Mouse (Mus musculus) hindbrain, embryonic 10.5 days (tissue): ENCODE measurements around the gene Phf21b. TPM values are rescaled to one million over a fixed set of nuclear protein-coding genes. Genes with fewer than 3 reads are reported as not detected.
A peak's percentile ranks its signal among the peaks of the same experiment; 100 is the strongest.

Experiments used
- DNase-seq: peaks from one replicate; pipeline ENCODE4 v3.0.0-alpha.2; 2017; ENCODE audit warnings: low spot score
- H3K27ac ChIP-seq: fragments of 300-500 bp; sonication (generic); 2 replicates; pipeline ENCODE4 v1.5.1; 2016; ENCODE audit warnings: mild to moderate bottlenecking, moderate library complexity
- H3K27me3 ChIP-seq: fragments of 300-500 bp; sonication (generic); 2 replicates; pipeline ENCODE4 v1.6.1; 2016; ENCODE audit warnings: mild to moderate bottlenecking; ENCODE audit not compliant: poor library complexity, insufficient read depth, severe bottlenecking
- H3K36me3 ChIP-seq: fragments of 300-500 bp; sonication (generic); 2 replicates; pipeline ENCODE4 v1.6.1; 2016; ENCODE audit warnings: mild to moderate bottlenecking, moderate library complexity
- H3K4me1 ChIP-seq: fragments of 300-500 bp; sonication (generic); replicated peaks from 2 replicates; pipeline ENCODE4 v1.6.1; 2016; ENCODE audit warnings: mild to moderate bottlenecking
- H3K4me3 ChIP-seq: fragments of 300-500 bp; sonication (generic); 2 replicates; pipeline ENCODE4 v1.5.1; 2016; ENCODE audit warnings: mild to moderate bottlenecking, moderate library complexity
- H3K9me3 ChIP-seq: fragments of 300-500 bp; sonication (generic); 2 replicates; pipeline ENCODE4 v1.6.1; 2016; ENCODE audit warnings: mild to moderate bottlenecking, moderate library complexity
- WGBS: fragments of 180-500 bp; shearing (Covaris S2); methylation state at CpG from one replicate; pipeline ENCODE4 v1.1.7; 2016; 5-methylcytosine and 5-hydroxymethylcytosine counted together
- polyA plus RNA-seq: library from polyadenylated mRNA; unstranded; fragments of >200 nt; fragmentation: Nextera tagmentation; extraction: Ambion mirVana; gene quantifications from 2 replicates; pipeline ENCODE4 v1.2.1, GENCODE M21; 2016

Phf21b gene
- polyA plus RNA-seq, 1 experiment from 2014 or later, result 30.8 TPM

GRCm38 (mm10) chr15:84840560-84840959 is 15.3 kb downstream of the Phf21b start:
- peaks cover 59% of the 10 kb centered on the region for H3K4me1 ChIP-seq
- H3K27ac ChIP-seq, result no peak overlapping the region
- DNase-seq, result no peak
- no peaks in the 10 kb centered on the region for H3K27me3 ChIP-seq
- H3K36me3 ChIP-seq, result peaks cover 43% of the 10 kb centered on the region
- WGBS, result 81% methylated on average over 3 of the region's 3 CpGs
- no peaks in the 10 kb centered on the region for H3K9me3 ChIP-seq
- no peak overlapping the region for H3K4me3 ChIP-seq

GRCm38 (mm10) chr15:84839521-84839920 is 16.3 kb downstream of the Phf21b start:
- no peaks in the 10 kb centered on the region for H3K9me3 ChIP-seq
- 67% methylated on average over 3 of the region's 3 CpGs for whole genome bisulfite sequencing
- H3K27ac ChIP-seq, result no peak overlapping the region
- no peak for DNase-seq
- peaks cover 41% of the 10 kb centered on the region for H3K36me3 ChIP-seq
- H3K27me3 ChIP-seq, result no peaks in the 10 kb centered on the region
- peaks cover 49% of the 10 kb centered on the region for H3K4me1 ChIP-seq
- H3K4me3 ChIP-seq, result no peak overlapping the region

GRCm38 (mm10) chr15:84837896-84838295 is 18.0 kb downstream of the Phf21b start:
- no peak for DNase-seq
- H3K27ac ChIP-seq, result no peak overlapping the region
- no peaks in the 10 kb centered on the region for H3K9me3 ChIP-seq
- no peaks in the 10 kb centered on the region for H3K27me3 ChIP-seq
- H3K4me3 ChIP-seq, result no peak overlapping the region
- peaks cover 37% of the 10 kb centered on the region for H3K36me3 ChIP-seq
- H3K4me1 ChIP-seq, result peaks cover 46% of the 10 kb centered on the region
- 94% methylated on average over 6 of the region's 6 CpGs for WGBS

- H3K9me3 ChIP-seq, result 0 out of 2 replicates have a peak, but pooled peaks cover 10% of the 10 kb centered on the region
- 14% methylated on average over 15 of the region's 15 CpGs for WGBS
- H3K27ac ChIP-seq, result no peak overlapping the region
- DNase-seq, result peak; percentile 81
- no peaks in the 10 kb centered on the region for H3K27me3 ChIP-seq
- no peak overlapping the region for H3K4me3 ChIP-seq
- H3K4me1 ChIP-seq, result peaks cover 35% of the 10 kb centered on the region
- H3K36me3 ChIP-seq, result peaks cover 46% of the 10 kb centered on the region
Measured at GRCm38 (mm10) chr15:84829416-84829815, 26.4 kb downstream of the Phf21b start.

GRCm38 (mm10) chr15:84828603-84829002 is 27.2 kb downstream of the Phf21b start:
- 91% methylated on average over 12 of the region's 12 CpGs for WGBS
- peaks cover 32% of the 10 kb centered on the region for H3K4me1 ChIP-seq
- peaks cover 52% of the 10 kb centered on the region for H3K36me3 ChIP-seq
- no peak for DNase-seq
- H3K27ac ChIP-seq, result no peak overlapping the region
- H3K27me3 ChIP-seq, result no peaks in the 10 kb centered on the region
- 0 out of 2 replicates have a peak, but pooled peaks cover 10% of the 10 kb centered on the region for H3K9me3 ChIP-seq
- no peak overlapping the region for H3K4me3 ChIP-seq

GRCm38 (mm10) chr15:84823086-84823485 is 32.8 kb downstream of the Phf21b start:
- H3K36me3 ChIP-seq, result peaks cover 50% of the 10 kb centered on the region
- WGBS, result 96% methylated on average over 4 of the region's 4 CpGs
- no peak for DNase-seq

GRCm38 (mm10) chr15:84820811-84821210 is 35.0 kb downstream of the Phf21b start:
- DNase-seq, result no peak
- H3K27ac ChIP-seq, result no peak overlapping the region
- H3K27me3 ChIP-seq, result no peaks in the 10 kb centered on the region
- H3K36me3 ChIP-seq, result peaks cover 54% of the 10 kb centered on the region
- H3K4me3 ChIP-seq, result no peak overlapping the region
- H3K9me3 ChIP-seq, result 0 out of 2 replicates have a peak, but pooled peaks cover 7% of the 10 kb centered on the region
- H3K4me1 ChIP-seq, result peaks cover 16% of the 10 kb centered on the region
- 95% methylated on average over 4 of the region's 4 CpGs for WGBS

More at GRCm38 (mm10) chr15:84823086-84823485, 32.8 kb downstream of the Phf21b start:
- H3K27me3 ChIP-seq, result no peaks in the 10 kb centered on the region
- H3K4me1 ChIP-seq, result peaks cover 15% of the 10 kb centered on the region; the same call in 1 of the 2 replicates
- H3K4me3 ChIP-seq, result no peak overlapping the region
- H3K27ac ChIP-seq, result no peak overlapping the region
- 0 out of 2 replicates have a peak, but pooled peaks cover 10% of the 10 kb centered on the region for H3K9me3 ChIP-seq

- Histone ChIP-seq H3K9me3 (no peaks in the 10 kb centered on the region), H3K27ac (no peak overlapping the region), H3K4me3 (no peak overlapping the region), H3K4me1 (peaks cover 34% of the 10 kb centered on the region), H3K36me3 (peaks cover 51% of the 10 kb centered on the region), H3K27me3 (no peaks in the 10 kb centered on the region)
- WGBS, result 87% methylated on average over 11 of the region's 11 CpGs
- no peak for DNase-seq
Measured at GRCm38 (mm10) chr15:84818284-84818683, 37.6 kb downstream of the Phf21b start.

GRCm38 (mm10) chr15:84817589-84817988 is 38.3 kb downstream of the Phf21b start:
- H3K4me1 ChIP-seq, result peaks cover 41% of the 10 kb centered on the region
- no peaks in the 10 kb centered on the region for H3K27me3 ChIP-seq
- H3K27ac ChIP-seq, result no peak overlapping the region
- H3K9me3 ChIP-seq, result no peaks in the 10 kb centered on the region
- no peak for DNase-seq
- peaks cover 51% of the 10 kb centered on the region for H3K36me3 ChIP-seq
- no peak overlapping the region for H3K4me3 ChIP-seq
- 88% methylated on average over 3 of the region's 3 CpGs for WGBS

- 60% methylated on average over 4 of the region's 4 CpGs for WGBS
- Histone ChIP-seq H3K4me3 (no peak overlapping the region), H3K27me3 (no peaks in the 10 kb centered on the region), H3K36me3 (peaks cover 64% of the 10 kb centered on the region), H3K27ac (no peak overlapping the region), H3K4me1 (peaks cover 55% of the 10 kb centered on the region), H3K9me3 (no peaks in the 10 kb centered on the region)
- no peak for DNase-seq
Measured at GRCm38 (mm10) chr15:84815171-84815570, 40.7 kb downstream of the Phf21b start.

GRCm38 (mm10) chr15:84812831-84813357 is 43.0 kb downstream of the Phf21b start:
- no peak overlapping the region for H3K4me3 ChIP-seq
- no peak for DNase-seq
- no peaks in the 10 kb centered on the region for H3K27me3 ChIP-seq
- peaks cover 54% of the 10 kb centered on the region for H3K4me1 ChIP-seq
- no peak overlapping the region for H3K27ac ChIP-seq
- no peaks in the 10 kb centered on the region for H3K9me3 ChIP-seq
- 87% methylated on average over 11 of the region's 11 CpGs for WGBS
- H3K36me3 ChIP-seq, result peaks cover 74% of the 10 kb centered on the region

GRCm38 (mm10) chr15:84811126-84811525 is 44.7 kb downstream of the Phf21b start:
- Histone ChIP-seq H3K4me3 (no peak overlapping the region), H3K4me1 (peaks cover 50% of the 10 kb centered on the region), H3K36me3 (peaks cover 74% of the 10 kb centered on the region), H3K27ac (no peak overlapping the region), H3K27me3 (no peaks in the 10 kb centered on the region), H3K9me3 (no peaks in the 10 kb centered on the region)
- no peak for DNase-seq
- WGBS, result 72% methylated on average over 5 of the region's 5 CpGs

- no peak for DNase-seq
- H3K4me3 ChIP-seq, result no peak overlapping the region
- peaks cover 34% of the 10 kb centered on the region for H3K4me1 ChIP-seq
- 88% methylated on average over 21 of the region's 21 CpGs for WGBS
- peaks cover 4% of the 10 kb centered on the region for H3K9me3 ChIP-seq
- H3K36me3 ChIP-seq, result peaks cover 77% of the 10 kb centered on the region
- H3K27me3 ChIP-seq, result no peaks in the 10 kb centered on the region
- H3K27ac ChIP-seq, result no peak overlapping the region
Measured at GRCm38 (mm10) chr15:84809275-84809952, 46.4 kb downstream of the Phf21b start.
